Mouse (Mus musculus): ENCODE results near the gene Lman1l.

Gene Lman1l

DNA sequence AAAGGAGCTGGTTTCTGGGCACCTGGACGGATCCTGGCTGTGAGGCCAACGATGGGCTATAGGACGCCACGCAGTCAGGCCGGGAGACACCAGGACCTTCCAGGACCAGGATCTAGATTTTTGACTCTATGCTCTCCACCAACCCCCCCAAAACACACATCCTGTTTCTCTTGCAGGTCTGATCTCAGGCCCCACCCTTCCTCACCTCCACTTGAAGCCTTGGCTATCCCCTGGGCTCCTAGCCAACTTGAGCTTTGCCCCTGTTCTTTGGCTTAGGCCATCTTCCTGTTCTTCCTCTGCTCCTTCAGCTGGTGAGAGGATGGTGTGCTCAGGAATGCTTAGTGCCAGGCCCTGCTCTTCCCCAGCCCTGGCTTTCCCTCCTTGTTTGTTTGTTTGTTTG, at the start of gene Lman1l:
TSS of gene Lman1l (minus strand) at position 101 of the 400 bp plus-strand sequence.
- DNase-seq, result no peak

DNA sequence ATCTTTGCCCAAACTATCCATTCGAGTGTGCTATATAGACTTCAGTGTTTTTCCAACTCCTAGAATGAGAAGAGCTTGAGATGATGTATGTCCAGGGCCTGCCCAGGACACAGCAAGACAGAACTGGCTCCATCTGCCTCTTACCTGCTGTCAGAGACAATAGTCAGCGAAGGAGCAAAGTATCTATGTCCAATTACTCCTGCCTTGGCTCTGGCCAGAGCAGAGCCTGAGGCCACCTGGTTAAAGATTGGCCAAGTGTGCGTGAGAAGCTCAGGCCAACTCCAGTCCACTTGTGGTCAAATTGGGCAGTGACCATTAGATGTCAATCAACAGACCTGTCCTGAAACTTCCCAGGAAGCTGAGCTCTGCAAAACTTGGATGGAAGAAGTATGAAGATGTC, 49.0 kb upstream of the Lman1l start:
- no peak for DNase-seq

GRCm38 (mm10) chr9:57668277-57668676, 47.7 kb upstream of the Lman1l start:
- DNase-seq, result no peak

- no peak for DNase-seq
These were observed 47.2 kb upstream of the Lman1l start for GRCm38 (mm10) chr9:57667817-57668216.

DNA sequence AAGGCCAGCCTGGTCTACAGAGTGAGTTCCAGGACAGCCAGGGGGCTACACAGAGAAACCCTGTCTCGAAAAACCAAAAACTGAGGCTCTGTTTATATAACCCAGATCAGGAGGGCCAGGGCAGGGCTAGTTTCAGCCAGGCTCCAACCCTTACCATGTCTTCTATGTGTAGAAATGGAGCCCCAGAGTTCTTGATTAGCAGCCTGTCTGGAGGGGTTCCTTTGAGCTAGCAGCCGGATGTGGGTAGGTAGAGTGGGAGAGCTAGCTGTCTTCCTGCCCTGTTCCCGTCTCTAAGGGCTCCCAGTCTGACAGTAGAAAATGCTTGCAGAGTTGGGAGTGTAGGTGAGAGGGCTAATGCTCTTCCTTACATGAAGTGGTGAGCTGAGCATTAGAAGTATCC, 46.6 kb upstream of the Lman1l start:
- no peak for DNase-seq

DNA sequence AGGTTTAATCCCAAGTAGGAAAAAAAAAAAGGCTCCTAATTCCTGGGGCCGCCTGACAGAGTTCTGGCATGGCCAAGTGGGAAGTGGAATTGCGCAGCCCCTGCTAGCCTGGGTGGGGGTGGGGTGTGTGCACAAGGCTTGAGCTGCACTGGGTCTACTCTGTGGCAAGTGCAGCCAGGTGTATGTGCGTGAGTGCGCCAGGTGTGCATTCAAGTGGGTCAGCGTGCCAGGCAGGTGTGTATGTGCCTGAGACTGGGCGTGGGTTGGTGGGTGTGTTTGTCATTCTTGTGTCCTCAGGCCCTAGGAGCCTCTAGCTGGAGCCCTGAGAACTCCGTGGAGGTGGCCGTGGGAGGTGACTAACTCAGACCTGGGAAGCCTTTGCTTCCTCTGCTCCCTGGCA, 46.0 kb upstream of the Lman1l start:
- DNase-seq, result no peak

DNA sequence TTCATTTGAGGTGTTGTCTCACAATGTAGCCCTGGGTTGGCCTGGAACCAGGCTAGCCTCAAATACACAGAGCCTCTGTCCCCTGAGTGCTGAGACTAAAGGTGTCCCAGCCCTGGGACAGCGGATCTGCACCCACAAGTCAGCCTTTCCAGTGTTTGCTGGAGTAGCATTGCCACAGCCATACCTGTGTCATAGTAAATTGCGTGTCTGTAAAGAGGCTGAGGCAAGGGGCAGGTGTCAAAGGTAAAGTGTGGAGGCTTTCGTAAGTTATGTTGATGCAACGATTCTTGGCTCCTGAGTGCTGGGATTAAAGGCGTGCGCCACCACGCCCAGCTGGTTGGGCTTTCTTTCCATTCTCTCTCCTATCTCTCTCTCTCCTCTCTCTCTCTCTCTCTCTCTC, 44.0 kb upstream of the Lman1l start:
- no peak for DNase-seq

GRCm38 (mm10) chr9:57661552-57661951, 41.0 kb upstream of the Lman1l start:
- no peak for DNase-seq

GRCm38 (mm10) chr9:57660501-57660900, 39.9 kb upstream of the Lman1l start:
- DNase-seq, result no peak

DNA sequence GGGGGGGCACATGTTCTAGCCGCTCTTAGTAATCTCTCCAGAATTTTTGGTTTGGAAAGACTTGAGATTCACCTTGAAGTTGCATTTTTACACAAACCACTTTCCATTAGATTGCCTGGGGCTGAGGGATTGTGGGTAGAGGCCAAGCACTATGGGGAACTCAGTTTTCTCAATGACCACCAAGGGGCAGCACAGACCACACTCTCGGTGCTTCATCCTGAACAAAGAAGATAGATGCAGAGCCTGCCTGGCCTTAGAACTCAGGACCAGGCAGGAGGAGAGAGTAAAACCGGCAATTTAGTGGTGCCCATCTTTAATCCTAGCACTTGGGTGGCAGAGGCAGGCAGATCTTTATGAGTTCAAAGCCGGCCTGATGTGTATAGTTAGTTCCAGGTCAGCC, 39.2 kb upstream of the Lman1l start:
- DNase-seq, result peak; percentile 71

GRCm38 (mm10) chr9:57658970-57659369, 38.4 kb upstream of the Lman1l start:
- DNase-seq, result no peak

DNA sequence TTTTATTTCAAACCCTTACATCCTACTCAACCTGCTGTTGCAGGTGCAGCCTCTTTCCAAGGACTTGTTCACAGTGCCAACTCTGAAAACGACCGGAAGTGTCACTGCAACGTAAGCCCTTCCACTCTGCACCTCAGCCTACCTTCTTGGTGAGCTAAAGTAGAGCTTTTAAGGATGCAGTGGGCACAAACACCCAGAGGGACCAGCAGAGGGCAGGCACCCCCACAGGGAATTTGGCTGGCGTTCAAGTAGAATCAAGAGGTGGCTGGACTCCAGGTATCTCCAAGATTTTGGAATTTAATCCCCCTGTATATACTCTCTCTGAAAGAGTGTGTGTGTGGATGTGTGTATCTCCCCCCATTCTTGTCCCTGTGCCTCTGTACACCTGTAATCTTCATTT, 37.3 kb upstream of the Lman1l start:
- DNase-seq, result no peak

GRCm38 (mm10) chr9:57656631-57657350, 36.2 kb upstream of the Lman1l start:
- DNase-seq, result no peak

DNA sequence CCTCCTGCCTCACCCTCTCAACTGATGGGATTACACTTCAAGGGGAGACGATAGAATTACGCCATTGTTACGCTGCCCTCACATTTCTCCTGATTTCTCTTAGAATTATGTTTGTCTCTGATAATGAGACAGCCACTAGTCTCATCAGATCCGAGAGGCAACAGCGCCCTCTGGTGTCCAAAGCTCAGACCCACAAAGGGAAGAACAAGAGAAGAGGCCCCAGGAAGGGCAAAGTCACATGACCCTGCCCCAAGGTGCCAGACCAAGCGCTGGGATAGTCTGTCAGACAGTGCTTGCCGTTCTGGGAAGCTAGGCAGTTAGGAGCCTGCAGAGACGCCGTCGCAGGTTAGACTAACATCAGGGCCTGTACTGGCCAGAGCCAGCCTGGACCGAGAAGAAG, 35.2 kb upstream of the Lman1l start:
- DNase-seq, result peak; percentile 91

DNA sequence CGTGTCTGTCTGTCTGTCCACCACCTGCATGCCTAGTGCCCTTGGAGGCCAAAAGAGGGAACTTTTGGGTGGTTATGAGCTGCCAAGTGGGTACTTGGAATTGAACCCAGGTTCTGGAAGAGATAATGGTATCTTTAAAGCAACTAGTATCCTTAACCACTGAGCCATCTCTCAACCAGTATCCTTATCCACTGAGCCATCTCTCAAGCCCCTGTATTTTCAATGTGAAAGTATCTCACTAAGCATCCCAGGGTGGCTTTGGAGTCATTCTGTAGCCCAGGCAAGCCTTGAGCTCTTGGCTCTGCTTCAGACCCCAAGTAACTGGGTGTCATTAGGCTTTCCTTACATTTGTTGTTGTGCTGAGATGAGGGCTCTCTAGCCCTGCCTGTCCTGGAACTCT, 34.4 kb upstream of the Lman1l start:
- no peak for DNase-seq

GRCm38 (mm10) chr9:57653283-57653682, 32.7 kb upstream of the Lman1l start, which contains the start of gene Csk:
Gene Csk (minus strand): TSS chr9:57653631.
- peak; percentile 5 for DNase-seq

DNA sequence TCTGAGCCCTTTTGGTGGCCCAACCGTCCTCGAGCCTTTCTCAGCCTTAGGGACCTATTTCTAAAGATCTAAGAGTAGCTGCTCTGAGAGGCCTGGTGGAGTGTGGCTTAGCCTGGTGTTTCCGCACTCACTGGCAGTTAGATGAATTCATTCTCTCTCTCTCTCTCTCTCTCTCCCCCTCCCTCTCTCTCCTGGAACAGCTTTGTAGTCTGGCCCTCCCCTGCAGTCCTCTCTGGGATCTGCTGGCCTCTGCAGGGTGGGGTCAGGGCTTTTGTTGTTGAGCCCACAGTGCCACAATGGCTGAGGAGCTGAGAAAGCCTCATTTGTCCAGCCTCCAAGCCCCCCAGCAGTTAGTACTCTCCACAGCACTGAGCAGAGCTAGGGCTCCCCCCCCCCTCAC, 32.3 kb upstream of the Lman1l start:
- no peak for DNase-seq

GRCm38 (mm10) chr9:57652351-57652750, 31.8 kb upstream of the Lman1l start:
- no peak for DNase-seq

GRCm38 (mm10) chr9:57650786-57651311, 30.3 kb upstream of the Lman1l start:
- DNase-seq, result peak; percentile 57

GRCm38 (mm10) chr9:57650130-57650785, 29.7 kb upstream of the Lman1l start:
- DNase-seq, result no peak

GRCm38 (mm10) chr9:57647286-57648108, 26.9 kb upstream of the Lman1l start:
- no peak for DNase-seq

DNA sequence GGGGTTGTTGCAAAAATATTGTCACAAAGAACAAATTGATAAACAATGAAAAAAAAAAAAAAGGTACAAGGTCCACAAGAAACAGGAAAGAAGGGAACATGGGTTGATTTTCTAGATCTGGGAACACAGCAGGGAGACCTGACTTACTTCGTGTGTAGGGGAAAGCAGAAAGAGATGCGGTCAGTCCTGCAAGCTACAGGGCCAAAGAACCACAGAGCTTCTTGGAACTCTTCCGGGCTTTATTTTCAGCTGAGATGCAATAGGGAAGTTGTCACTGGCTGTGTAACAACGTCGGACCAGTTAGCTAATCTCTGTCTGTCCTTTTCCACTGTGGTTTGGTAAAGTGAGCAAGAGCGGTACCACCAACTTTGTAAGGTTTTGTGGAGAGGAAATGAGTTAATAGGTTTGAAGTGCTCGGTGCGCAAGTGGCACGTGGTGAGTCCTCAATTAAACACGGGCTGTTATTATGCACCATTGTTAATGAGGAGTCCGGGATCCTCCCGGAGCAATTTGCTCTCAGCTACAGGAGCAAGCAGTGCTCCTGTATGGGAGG, 26.1 kb upstream of the Lman1l start:
- DNase-seq, result no peak
